Mouse (Mus musculus) cerebellum, postnatal 36 days (tissue): ENCODE measurements around the gene Sh3glb2.

Source experiments
- DNase-seq, 2 experiments: peaks; one replicate each; pipeline ENCODE4 v3.0.0; 2021 to 2022; ENCODE audit warnings: mixed read lengths in 2 of 2

Sh3glb2 gene

DNA sequence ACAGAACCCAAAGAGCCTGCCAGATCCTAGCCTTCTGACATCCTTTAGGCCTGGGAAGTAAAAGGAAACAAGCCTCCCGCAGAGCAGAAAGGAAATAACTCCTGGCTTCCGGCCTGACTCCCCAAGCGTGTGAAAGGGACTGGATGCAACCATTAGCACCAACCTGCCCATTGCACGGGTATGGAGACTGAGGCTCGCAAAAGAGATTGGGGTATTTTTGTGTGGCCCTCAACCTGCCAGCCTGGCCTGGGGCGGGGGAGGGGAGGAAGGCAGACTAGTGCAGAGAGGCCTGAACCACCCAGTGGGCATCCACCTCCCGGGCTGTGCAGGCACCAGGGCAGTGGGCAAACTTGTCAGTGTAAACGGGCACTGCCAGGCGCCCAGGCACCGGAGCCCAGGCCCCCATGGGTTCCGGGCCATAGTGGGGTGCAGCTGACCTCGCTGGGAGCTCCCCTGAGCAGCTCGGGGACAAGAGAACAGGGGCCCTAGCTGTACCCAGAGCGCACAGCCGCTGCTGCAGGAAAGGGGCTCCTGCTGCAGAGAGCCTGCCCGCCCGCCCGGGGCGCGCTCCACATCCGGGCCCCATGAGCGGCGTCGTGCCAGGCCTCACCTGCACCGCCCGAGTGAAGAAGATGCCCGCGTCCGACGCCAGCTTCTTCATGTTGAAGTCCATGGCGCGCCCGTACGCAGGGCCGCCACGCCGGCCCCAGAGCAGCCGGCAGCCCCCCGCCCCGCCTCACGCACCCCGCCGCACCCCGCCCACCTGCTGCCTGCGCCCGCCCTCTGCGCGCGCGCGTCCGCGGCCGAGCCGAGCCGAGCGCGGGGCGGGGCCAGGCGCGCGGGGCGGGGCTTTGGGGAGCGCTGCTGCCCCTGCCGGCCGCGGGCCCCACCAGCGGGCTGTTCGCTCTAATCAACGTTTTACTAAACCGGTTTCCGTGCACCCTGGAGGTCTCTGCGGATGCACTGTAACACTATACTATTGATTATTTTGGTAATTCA, at the start of gene Sh3glb2:
Gene Sh3glb2 (minus strand): TSS at position 805 of the 999 bp plus-strand sequence.
- DNase-seq = peak; percentile 87 to 90

DNA sequence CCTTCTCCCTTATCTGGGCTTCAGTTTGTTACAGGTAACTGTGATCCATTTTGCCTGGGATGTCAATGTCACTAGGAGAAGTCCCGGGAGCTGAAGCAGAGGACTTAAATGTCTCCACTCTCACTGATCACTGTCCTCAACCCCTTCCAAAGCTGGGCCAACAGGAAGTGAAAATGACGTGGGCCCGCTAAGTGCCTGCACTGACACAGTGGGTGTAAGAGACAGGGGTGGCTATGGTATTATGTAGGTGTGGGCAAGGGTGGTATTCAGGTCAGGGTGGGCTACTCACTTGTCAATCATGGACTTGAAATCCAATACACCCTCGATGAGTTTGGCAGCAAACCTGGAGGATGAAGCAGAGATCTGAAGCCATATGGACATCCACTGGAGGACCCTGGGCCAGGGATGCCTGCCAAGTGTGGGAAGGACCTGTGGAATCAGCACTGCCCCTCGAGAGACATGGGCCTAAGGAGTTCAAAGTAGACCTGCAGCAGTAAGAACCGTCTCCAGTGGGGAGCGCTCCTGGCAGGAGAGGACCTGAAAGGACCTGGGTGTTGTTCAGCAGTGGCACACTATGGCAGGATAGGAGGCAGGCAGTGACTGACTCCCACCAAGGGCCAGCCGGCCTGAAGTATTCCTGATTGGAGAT, 49.4 kb upstream of the Sh3glb2 start:
- DNase-seq = no peak

DNA sequence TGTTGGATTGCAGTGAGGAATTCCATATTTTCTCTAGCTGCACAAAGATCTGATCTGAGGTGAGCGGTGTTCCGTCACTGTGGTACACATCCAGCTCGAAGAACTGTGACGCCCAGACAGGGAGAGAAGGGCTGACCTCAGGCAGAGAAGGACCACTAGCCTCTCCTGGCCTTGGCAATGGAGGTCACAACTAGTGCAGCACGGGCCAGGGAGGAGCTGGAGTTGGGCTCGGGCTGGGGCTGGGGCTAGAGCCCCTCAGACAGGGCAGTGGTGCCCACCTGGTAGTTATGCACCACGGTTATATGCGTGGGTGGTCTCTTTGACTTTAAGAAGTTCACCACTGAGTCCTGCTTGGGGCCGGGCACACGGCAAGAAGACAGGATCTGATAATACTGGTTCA, 48.6 kb upstream of the Sh3glb2 start:
- no peak for DNase-seq

DNA sequence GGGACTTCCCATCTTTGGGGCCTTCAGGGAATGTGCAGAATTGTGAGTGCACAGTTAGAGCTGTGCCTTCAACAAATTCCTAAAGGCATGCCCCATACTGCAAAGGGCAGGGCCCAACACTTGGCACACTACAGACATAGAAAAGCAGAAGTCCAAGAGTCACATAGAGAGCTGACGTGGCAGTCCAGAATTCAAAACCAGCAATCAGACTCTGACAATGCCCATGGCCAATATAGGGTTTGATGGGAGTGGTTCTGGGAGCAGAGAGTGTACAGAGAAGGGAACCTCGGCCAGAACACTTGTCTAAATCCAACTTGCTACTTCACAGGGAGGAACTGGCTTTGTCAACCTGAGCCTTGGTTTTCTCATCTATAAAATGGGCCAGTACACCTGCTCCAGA, 48.1 kb upstream of the Sh3glb2 start:
- no peak for DNase-seq

DNA sequence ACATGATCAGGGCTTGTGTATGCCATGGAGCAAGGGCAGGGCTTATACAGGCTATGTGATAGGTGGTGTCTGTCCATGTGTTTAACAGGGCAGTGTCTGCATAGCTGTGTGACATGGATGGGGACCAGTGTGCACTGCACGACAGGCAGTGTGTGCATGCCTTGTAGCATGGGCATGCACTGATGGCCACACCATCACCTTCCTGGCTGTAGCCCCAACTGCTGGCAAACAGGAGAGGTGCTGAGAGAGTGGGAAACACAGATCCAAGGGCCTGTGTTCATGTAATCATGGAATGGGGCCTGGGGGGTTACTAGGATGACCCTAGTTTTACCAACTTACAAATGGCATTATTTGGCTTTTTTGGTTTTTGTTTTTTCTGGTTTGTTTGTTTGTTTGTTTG, 44.7 kb upstream of the Sh3glb2 start:
- peak in 1 of 2 experiments; percentile 40 for DNase-seq

DNA sequence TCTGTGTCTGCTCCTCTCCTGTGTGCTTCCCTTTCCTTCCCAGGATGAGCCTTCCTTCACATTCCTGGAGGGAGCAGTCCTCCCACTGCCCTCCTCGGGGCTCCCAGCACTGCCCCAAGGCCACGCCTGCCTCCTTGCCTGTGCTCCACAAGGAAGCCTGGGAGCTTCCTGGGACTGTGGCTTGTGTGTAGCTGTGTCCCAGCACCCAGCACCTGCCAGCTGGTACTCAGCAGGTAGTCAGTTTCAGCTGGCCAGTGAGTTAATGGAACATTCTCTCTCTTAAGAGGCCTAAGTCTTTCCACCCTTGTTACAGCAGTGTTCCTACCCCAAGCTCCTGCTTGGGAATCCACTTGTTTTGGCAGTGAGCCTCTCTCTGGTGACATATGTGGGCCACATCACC, 43.7 kb upstream of the Sh3glb2 start:
- DNase-seq = no peak

DNA sequence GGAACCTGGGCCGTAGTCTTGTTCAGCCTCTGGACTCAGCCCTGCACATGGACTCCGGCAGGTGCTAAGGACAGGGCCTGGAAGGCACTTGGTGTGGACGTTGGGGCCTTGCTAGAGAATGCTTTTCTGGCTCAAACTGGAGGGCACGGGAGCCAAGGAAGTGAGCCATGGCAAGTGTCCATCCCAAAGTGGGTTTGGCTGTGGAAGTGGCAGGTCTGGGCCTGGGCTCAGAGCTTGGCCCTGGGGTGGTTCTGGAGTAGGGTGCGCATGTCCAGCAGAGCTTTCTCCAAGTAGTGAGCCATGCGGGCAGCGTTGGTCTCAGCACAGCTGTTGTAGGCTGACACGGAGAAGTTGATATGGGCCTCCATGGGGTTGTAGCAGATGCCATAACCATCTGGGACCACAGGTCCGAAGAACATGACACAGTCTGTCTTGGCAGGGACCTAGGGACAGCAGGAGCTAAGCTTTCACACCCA, 43.3 kb upstream of the Sh3glb2 start:
- peak; percentile 59 to 60 for DNase-seq

DNA sequence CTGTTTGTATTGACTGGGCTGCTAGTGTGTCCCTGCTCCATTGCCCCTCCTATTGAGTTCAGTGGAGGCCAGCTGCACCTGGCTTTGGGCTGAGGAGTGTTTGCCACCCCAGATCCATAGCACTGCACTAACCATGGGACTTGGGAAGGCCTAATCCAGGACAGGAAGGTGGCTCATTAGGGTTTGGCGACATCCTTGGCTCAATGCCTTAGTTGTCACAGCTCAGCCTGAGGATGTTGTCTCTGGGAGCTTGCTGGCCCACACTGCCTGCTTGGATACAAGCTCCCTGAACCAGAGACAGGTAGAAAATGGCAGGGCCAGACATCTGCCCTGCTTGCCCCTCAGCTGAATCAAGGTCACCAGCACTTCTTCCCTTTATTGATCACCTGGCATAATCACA, 42.4 kb upstream of the Sh3glb2 start:
- DNase-seq = no peak

DNA sequence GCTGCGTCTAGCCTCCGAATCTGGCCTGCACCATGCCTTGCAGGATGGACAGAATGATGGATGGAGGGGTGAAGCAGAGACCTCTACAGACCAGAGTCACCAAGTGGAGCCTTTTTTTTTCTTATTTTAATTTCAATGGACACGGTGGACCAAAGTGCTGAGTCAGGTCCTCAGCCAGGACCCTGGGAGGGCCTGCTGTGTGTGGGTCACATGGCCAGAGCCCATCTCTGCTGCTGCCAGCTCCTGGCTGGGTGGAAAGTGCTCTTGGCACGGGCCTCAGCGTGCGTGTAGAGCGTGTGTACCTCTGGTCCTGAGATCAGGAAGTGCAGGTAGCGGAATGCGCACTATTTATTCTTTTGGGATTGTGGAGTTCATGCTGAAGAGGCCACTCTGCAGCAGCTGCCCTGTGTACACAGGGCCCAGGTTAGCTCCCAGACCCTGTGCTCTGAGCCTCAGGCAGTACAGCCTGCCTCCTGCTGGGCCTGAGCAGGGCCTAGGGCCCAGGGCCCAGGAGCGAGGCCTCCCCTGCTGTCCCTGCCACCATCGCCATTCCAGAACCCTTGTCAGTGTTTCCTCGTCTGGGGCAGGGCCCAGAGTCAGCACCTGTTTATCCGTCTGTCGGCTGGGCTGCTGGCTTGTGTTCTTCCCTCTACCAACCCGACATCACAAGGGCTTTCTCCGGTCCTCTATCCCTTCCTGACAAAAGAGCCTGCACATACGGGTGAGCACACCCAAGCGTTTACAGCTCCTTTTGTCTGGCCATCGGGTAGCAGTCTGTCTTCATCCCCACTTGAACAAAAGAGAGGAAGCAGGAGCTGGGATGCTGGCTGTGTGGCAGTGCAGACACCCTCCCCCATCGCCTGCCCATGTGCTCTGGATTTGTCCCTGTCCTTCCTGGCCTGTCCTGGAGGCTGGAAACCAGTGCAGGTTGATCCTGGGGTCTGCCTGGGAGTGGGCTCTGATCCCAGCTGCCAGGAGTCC, 40.3 kb upstream of the Sh3glb2 start:
- peak; percentile 75 to 80 for DNase-seq

DNA sequence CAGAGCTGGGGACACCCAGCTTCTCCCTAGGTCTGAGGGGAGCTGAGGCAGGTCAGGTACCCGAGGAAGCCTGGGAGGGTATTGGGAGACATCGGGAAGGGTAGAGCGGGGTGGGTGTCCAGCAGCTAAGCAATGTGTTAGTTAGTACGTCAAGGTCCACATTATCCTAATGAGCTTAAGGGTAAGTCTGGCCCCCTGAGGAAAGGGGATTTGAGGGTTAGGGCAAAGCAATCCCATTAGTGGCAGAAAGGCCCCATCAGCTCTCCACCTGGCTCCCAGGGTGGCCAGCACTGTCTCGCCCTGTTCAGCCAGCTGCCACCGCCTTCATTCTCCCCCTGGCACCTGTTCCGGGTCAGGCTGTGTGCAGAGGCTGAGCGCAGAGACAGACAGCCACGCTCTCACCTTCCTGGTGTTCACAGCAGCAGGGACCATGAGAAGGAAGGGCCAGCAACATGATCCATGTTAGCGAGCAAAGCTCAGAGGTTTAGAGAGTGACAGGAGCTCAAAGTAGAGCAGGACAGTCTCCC, 38.9 kb upstream of the Sh3glb2 start:
- no peak for DNase-seq

DNA sequence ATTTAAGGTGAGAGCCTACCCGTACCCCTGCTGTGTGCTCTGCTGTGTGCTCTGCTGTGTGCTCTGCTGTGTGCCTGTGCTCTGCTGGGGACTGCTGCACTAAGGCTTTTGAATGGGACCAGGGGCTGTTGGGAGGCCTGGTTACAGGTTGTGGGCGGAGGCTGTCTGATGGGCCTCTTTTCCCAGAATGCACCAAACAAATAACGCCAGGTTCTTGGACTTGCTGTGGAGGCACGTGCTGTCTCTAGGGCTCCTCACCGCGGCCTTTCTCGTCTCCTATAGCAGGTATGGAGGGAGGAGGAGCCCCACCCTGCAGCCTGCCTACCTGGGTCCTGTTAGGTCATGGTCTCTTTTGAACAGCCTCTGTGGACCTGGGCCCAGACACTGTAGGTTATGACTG, 37.1 kb upstream of the Sh3glb2 start:
- DNase-seq = no peak

DNA sequence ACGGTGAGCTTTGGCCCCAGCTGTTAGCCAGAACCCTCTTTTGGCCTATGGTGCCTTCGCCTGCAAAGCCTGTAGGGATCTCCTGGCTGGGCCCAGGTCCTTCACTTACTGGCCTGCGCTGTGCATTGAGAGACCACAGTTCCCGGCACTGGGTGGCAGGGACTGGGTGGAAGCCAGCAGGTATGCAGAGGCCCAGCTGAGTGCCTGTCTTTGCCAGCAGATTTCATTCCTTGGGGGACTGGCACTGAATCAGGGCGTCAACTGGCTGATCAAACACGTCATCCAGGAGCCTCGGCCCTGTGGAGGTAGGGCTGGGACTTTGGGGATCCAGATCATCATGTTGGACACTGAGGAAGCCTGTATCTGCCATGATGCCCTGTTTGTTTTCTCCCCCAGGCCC, 36.6 kb upstream of the Sh3glb2 start:
- DNase-seq = no peak

DNA sequence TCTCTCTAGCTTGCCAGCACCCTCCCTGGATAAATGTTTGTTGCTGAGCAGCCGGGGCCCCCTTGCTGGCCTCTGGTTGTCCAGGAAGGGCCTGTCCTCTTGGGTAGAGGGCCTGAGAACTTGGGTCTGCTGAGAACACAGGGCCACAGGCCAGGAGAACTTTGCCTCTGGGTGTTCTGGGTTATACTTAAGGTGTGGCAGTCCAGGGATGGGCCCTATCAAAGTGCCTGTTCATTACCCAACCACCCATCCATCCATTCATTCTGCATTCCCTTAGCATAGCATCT, 34.2 kb upstream of the Sh3glb2 start:
- DNase-seq = no peak

DNA sequence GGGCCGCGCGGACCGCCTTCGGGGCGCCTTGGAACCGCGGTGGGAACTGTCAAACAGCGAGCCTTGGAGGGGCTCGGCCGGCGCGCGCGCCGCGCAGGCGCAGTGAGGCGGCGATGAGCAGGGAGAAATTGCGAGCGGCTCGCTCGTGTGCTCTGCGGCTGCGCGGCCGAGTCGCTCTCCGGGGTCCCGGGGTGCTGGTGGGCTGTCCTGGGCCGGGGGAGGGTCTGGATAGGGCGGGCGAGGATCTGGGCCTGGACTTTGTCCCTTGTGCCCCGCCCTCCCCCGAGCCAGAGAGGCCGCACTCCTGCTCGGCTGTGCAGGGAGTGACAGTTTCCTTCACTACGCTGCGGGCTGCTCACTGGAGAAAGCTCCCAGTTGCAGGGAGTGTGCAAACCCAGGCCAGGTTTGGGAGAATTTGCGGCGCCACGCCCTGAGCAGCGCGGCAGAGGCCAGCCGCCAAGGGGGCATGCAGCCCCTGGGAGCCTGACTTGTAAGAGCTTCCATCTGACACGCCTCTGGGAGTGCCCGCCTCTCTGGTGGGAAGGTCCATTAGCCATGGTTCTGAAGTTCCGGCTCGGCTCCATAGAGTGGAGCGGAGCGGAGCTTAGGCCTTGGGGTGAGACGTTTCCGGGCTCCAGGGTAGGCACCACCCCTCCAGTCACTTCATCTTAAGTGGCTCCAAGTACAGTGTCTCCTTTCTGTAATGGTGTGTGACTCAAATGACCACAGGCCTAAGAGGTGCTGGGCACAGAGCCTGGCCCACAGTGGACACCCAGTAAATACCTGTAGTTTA, 33.6 kb upstream of the Sh3glb2 start:
- peak; percentile 44 to 76 for DNase-seq

DNA sequence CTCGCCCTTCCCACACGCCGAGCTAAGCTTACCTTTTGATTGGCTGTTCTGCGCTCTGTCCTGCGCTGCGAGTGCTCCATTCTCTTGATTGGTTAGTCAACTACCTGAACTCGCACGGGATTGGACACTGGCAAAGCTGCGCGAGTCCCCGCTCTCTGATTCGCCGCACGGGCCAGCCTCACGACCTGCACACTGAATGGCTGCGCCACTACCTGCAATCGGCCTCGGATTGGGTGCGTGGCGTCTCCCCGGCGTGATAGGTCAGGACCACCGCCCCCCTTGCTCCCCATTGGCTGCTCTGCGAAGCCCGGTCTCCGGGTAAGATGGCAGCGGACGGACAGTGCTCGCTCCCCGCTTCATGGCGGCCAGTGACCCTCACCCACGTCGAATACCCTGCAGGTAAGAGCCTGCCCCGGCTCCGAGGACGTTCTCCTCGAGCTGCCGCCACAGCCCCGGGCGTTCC, 33.0 kb upstream of the Sh3glb2 start, which contains the start of gene Dolpp1:
Gene Dolpp1 (plus strand): TSS at position 141 of the 463 bp plus-strand sequence.
- DNase-seq = peak; percentile 97

DNA sequence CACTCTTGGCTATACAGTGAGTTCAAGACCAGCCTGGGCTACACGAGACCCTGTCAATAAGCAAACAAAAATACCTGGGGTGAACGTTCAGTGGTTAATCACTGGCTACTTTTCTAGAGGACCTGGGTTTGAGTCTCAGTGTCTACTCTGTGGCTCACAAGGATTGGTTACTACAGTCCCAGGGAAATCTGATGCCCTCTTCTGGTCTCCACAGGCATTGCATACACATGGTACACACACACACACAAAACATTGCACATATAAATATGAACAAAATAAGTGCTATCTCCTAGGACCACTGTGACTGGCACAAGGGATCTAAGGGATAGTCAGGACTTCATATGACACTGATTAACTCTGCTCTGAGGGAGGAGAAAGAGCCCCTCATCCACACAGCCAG, 29.9 kb upstream of the Sh3glb2 start:
- no peak for DNase-seq

DNA sequence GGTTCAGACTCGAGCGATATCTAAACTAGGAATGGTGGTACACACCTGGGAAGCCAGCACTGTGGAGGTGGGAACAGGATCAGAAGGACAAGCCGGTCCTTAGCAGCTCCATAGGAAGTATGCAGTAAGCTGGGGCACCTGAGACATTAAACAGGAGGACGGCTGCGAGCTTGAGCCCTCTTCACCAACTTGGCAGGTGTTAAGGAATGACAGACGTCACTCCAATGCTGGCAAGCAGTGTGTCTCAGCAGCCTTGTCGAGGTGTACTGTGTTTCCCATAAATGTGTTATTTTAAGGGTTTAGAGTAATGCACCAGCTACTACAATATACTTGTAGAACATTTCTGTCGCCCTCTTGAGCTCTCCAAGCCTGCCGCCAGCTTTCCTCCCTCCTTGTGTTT, 27.8 kb upstream of the Sh3glb2 start:
- no peak for DNase-seq

DNA sequence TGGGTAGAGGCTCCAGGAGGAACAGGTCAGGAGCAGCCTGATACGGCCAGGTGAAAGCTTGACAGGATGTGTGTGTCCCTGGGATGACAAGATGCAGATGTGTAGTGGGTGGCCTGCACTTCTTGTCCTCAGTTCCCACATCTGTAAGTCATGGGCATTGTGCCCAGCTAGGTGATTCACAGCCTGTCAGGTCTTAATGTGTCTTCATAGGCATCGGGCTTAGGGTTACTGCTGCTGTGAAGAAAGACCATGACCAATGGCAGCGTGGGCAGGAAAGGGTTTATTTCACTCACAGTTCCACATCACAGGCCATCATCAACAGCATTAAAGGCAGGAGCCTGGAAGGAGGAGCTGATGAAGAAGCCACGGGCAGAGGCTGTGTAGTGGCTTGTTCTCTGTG, 26.5 kb upstream of the Sh3glb2 start:
- DNase-seq = no peak

DNA sequence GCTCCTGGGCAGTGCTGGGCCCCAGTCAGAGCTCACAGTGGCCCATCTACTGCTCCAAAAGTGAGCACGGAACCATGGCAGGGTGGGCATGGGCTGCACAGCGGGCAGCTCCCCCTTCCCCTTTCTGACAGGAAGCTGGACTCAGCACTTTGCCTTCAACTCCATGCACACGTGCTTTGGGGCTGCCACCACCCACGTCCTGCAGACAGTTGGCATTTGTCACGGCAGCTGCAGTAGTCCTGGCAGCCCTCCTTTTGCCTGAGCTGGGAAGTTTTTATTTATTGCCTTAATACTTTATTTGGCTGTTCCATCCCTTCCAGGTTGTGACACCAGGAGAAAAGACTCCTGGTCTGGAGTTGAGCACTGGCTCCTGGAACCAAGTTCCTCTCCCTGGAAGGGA, 25.7 kb upstream of the Sh3glb2 start:
- DNase-seq = no peak

DNA sequence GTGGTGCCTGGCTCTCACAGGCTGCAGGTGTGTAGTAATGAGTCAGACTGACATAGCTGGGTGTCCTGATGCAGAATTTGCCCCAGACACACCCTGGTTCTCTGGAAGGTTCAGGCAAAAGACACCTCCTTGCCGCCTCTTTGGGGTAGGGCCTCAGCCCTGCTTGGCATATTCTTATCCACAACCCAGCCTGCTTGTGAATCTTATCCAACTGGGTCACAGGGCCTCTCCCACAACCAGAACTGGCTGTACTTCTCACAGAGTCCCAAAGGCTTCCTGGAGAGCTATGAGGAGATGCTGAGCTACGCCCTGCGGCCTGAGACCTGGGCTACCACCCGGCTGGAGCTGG, 22.2 kb upstream of the Sh3glb2 start:
- no peak for DNase-seq

DNA sequence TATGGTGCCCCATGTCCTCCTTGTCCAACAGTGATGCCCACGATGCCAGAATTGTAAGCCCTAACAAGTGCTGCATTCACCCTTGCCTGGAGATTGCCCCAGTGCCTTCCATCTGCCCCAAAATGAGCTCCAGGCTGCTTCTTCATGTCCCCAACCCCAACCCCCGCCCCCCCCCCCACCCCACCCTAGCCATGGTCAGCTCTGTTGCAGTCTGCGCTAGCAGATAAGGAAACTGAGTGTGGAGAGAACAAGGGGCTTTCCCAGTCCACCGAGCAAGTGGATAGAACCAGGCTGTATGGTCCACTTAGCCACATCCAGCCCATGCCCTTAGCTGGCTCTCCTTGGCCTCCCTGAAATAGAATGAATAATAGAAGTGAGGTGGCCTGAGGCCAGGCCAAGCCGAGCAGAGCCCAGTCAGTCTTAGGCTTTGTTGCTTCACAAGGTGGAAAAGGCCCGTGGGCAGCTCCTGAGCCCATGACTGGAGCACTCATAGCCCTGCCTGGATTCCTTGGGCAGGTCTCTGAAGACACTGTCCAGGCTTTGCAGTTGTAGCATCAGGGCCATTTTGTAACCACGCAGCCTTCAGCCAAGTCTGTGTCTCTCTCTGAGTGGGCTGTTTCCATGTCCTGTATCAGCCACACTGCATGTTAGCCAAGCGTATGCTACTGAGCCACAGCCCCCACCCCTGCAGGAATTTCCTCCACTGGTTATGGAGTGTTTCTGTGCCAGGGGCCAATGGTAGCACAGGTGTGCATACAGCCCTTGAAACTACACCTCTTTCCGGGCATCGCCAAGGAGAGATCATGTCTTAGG, 21.6 kb upstream of the Sh3glb2 start:
- no peak for DNase-seq
